Mouse (Mus musculus): ENCODE data around the gene Dazap2.

Gene Dazap2

DNA sequence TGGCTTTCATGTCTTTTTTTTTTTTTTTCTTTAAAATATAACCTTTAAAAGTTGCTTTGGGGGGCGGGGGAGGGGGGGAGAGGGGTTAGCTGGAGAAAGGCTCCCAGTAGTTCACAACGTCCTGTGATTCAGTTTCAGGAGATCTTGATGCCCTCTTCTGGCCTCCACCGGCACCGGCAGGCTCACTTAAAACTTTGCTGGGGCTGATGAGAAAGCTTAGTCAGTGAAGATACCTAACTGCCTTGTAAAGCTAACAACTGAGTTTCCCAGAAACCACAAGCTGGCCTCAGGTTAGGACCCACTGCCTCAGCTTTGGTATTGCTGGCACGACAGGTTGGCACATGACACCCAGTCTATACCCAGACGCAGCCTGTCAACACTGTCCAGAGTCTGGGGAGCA is 22.5 kb downstream of the Dazap2 start:
- DNase-seq (ENCODE audit: low spot score in 2 of 2): peak in 1 of 2 experiments; percentile 53

DNA sequence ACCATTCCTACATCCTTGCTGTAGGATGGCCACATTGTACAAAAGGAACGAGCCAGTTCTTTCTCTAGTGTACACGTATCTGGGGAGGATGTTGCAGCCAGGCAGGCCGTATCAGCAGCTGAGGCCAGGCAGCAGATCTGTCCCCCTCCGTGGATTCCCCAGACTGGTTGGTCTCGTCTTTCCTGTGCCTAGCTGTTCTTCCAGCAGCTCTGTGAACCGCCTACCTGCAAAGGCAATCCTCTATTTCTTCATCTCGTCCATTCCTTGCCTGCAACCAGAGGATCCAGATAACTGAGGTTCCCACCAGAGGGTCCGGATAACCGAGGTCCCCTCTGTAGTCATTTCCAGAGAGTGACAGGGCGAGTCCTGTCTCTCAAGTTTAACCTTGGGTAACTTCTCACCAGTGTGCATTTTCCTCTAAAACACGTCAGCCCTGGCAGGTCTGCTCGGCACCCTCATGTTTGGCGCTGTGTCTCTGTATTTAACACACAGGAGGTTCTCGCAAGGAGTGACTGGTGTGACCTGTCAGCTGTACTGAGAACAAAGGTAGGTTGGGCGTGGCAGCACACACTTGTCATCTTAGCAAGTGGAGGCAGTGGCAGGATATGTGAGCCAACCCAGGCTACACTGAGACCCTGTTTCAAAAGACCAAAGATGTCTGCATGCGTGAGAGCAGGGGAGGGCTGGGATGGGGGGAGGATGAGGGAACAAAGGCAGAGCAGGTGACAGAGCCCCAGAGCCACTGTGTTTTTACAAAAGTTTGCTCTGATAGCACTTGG is 25.0 kb downstream of the Dazap2 start:
- DNase-seq (ENCODE audit: low spot score in 2 of 2): peak in 1 of 2 experiments; percentile 32

DNA sequence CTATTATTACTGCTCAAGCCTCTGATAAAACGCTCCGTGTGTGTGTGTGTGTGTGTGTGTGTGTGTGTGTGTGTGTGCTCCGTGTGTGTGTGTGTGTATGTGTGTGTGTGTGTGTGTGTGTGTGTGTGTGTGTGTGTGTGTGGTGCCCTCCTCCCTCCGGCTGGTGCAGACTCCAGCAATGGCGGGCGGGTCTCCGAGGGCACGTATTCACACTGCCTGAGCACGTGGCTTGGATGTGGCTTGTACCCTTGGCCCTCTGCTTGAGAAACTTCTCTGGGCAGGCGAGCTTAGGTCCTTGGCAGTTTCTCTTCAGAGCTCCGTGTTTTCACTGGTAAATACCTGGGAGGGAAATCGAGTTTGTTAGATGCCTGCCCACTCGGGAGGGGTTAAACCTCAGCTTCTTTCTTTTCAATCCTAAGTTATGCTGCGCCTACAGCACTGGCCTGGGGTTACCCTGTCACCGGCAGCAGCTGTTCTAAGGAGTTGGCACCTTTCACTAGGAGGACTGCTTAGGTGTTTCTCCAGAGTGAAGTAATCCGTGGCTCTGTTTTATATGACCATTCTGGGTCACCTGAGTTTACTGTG is 26.2 kb downstream of the Dazap2 start:
- DNase-seq (ENCODE audit: low spot score in 2 of 2): no peak

DNA sequence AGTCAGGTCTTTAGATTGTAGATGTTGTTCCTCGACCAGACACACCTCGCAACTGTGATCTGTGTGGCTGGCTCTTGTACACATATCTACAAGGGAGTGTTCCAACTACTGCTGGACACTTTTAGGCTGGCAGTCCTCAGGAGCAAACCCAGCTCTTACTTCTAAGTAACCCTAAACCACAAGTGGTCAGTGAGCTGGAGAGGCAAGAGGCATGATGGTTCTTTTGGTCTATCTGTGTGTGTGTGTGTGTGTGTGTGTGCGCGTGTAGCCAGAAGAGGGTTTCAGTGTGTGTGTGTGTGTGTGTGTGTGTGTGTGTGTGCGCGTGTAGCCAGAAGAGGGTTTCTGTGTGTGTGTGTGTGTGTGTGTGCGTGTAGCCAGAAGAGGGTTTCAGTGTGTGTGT is 27.3 kb downstream of the Dazap2 start:
- no peak for DNase-seq (ENCODE audit: low spot score in 2 of 2)

DNA sequence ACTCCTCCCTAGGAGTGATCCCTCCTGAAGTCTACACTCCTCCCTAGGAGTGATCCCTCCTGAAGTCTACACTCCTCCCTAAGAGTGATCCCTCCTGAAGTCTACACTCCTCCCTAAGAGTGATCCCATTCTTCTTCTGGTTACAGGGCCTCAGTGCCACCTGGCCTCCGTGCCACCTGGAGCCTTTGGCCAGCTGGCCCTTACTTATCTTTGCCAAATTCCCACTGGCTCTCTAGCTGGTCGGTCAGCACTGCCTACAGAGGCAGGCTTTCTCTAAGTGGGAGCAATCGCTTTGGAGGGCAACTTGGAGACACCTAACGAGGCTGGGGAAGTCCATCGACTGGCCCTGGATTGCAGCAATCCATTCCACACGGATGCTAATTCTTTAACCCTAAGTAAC is 31.0 kb downstream of the Dazap2 start:
- no peak for DNase-seq (ENCODE audit: low spot score in 2 of 2)

DNA sequence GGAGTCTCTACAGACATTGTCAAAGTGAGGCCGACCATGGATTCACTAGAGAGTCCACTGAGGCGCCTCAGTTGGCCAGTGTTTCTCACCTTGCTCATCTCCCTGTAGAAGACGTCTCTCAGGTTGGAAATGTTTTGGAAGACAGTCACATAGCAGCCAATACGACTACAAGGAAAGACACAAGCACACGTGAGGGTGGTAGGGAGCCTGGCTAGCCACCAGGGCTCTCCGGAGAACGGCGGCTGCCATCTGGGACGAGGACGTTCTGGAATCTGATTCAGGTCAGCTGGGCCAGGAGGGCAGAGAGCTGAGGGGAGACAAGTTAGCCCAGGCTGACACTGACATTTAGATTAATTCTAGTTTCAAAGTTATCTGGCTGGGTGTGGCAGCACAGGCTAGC is 35.0 kb downstream of the Dazap2 start:
- no peak for DNase-seq (ENCODE audit: low spot score in 2 of 2)

DNA sequence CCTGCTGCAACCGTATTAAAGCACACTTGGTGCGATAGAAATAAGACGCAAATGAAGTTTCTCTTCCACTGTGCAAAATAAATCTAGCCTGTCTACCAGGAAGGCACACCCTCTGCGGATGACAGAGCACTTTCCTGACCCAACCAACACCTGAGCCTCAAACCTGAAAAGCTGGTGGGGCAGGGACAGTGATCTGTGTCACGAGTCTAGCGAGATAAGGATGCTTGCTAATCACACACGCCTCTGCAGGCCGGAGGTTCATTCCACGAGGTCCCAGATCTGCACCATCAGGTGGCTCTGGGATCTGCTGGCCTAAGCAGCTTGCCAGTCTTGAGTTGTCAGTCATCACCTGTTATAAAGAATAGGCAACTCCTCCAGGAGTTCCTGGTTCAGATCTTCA is 36.5 kb downstream of the Dazap2 start:
- peak; percentile 69 to 81 for DNase-seq (ENCODE audit: low spot score in 2 of 2)

DNA sequence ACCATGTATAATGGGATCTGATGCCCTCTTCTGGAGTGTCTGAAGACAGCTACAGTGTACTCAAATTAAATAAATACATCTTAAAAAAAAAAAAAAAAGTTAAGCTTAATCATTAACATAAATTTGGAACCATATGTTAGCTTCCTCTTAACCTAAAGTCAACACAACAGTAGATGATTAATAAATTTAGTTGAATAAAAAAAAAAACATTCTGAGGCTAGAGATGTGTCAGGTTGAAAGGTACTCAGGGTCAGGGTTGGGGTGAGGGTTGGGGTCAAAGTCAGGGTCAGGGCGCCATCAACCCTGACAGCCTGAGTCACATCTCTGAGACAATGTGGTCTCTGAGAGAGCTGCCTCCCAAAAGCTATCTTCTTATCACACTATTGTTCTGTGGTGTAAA is 39.1 kb downstream of the Dazap2 start:
- no peak for DNase-seq (ENCODE audit: low spot score in 2 of 2)

DNA sequence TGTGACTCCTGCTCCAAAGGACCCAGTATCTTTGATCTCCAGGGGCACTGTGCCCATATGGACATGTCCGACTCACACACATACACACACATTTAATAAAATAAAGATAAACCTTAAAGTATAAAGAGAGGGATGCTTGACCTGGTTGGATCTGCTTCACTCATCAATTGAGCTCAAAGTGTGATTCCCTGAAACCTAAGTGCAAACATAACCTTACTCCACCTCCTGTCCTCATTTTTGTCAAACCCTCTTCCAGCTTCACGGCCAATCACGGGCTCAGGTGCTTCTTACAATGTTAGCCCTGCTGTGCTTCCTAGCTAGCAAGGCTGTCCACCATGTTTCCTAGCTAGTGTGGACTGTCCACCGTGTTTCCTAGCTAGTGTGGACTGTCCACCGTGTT is 40.1 kb downstream of the Dazap2 start:
- DNase-seq (ENCODE audit: low spot score in 2 of 2): no peak

DNA sequence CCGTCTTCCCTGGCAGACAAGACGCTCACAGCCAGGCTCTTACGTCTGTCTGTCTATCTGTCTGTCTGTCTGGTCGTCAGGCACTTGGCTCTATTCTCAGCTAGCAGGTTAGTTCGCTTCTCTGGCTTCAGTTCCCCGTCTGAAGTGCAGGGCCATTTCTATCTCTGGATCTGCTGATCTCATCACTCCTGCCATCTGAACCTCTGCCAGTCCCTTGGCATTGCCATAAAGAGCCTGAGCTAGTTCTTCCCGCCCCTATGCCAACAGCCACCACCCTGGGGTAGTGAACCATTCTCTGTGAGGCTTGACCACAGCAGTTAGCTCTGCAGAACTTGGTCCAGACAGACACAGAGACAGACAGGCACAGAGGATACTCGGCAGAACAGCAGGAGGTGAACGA is 45.2 kb downstream of the Dazap2 start:
- no peak for DNase-seq (ENCODE audit: low spot score in 2 of 2)

DNA sequence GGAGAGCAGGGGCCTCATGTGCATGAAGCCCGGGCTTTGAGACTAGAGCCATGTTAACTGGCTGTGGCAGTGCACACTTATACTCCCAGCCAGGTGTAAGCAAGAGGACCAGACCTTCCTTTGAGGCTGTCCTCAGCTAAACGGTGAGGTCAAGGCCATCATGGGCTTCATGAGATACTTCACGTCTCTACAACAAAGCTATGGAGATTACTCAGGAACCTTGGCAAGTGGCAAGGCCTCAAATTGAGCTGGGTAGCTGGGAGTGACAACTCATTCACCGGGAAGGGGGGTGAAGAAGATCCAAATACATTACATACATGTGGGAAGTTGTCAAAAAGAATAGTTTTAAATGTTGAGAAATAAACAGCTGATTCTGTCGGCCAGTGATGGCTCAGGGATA is 45.7 kb downstream of the Dazap2 start:
- no peak for DNase-seq (ENCODE audit: low spot score in 2 of 2)

DNA sequence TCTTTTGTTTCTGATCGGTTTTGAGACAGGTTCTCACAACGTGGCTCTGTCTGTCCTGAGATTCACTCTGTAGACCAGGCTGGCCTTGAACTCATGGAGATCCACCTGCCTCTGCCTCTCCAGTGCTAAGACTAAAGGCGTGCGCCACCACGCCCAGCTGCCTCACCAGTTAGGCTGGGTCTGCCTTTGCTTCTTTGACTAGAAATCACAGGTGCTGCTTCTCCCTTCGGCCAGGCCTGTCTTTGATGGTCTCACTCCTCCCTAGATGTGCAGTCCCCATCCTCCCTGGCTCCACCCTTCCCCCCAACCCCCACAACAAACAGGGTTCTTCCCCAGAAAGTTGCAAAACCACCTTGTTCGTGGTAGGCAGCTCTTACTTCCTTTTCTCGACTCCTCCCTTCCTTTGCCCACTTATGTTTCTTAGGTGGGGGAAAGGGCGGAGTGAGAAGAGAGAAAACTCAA is 49.7 kb downstream of the Dazap2 start:
- DNase-seq (ENCODE audit: low spot score in 2 of 2): no peak

DNA sequence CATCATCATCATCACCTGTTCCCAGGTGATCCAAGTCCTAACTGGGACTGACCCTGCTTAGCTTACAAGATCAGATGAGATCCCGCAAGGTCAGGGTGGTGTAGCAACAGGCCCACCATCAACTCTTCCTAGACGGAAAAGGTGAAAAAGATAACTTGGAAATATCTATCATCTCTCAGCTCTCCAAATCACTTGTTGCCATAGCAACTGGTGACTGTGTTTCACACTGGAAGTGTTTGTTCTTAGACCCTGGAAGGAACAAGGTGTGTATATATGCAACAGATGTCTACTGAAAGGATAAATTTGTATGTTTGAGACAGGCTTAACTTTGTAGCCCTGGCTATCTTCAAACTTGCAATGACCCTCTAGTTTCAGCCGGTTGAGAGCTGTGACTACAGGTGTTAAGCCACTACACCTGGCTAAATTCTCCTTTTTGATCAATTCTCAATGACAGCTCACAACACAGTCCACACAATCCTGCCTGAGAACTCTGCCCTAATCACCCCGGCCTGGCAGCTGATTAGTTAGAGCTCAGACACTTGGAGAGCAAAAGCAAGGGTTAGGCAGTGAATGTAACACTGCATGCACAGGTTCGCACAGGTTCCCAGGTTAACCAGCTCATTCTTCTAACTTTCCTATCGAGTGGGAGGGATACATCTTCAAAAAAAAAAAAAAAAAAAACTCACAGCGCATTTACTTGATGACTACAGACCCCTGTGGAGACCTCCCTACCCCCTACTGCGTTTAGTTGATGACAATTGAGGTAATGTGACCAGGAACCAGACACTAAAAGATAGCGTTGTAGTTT is 50.5 kb downstream of the Dazap2 start:
- no peak for DNase-seq (ENCODE audit: low spot score in 2 of 2)

DNA sequence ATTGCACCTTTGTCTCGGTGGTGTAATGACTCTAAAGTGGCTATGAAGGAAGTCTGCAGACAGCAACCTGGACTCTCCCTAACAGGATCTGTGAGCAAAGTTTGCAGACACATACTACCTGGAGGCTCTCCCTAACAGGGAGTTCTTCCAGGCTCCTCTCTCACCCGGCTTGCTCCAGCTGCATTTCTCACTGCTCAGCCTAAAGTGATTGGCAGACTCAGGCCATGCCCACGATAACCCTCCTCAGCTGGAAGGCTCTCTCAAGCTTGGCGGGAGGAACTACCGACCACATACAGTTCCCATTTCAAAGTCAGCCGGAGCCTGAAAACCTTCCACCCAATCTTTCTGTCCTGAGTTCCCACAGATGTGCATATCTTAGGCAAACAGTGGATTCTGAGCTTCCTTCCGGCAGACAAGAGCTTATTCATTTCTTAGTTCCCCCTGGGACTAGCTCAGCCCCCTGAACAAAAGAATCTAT is 51.1 kb downstream of the Dazap2 start:
- DNase-seq (ENCODE audit: low spot score in 2 of 2): no peak

DNA sequence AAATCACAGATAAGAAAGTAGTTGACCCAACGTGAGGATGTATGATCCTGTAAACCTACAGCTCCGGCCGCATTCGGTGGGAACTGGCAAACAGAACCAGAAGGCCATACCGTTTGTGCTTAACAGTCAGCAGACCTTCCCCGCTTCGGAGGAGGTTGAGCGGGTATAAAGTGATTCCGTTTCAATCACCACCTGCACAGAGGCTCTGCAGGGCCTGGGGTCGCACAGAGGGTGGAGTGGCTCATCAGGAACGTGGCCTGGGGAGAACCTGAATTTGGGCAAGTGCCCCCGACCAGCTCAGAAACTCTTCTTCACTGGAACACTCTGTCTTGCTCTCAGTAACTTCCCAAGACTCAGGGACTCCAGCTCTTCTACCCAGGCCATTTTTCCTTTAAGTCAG is 51.7 kb downstream of the Dazap2 start:
- DNase-seq (ENCODE audit: low spot score in 2 of 2): no peak

DNA sequence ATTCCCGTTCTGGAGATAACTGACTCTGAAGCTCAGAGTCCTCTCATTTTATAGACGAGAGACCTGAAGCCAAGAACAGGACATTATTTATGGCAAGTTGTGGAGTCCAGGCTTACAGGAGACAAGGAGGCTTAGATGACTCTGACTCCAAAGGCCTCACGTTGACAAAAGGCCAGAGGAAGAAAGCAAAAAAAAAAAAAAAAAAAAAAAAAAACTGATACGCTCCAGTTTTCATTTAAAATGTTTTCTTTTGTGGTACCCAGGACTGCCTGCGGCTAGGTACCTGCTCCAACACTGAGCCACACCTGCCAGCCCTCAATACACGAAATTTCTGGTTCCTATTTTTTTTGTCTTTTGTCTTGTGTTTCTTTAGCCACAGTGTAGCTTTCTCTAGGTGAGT is 52.3 kb downstream of the Dazap2 start:
- DNase-seq (ENCODE audit: low spot score in 2 of 2): no peak

DNA sequence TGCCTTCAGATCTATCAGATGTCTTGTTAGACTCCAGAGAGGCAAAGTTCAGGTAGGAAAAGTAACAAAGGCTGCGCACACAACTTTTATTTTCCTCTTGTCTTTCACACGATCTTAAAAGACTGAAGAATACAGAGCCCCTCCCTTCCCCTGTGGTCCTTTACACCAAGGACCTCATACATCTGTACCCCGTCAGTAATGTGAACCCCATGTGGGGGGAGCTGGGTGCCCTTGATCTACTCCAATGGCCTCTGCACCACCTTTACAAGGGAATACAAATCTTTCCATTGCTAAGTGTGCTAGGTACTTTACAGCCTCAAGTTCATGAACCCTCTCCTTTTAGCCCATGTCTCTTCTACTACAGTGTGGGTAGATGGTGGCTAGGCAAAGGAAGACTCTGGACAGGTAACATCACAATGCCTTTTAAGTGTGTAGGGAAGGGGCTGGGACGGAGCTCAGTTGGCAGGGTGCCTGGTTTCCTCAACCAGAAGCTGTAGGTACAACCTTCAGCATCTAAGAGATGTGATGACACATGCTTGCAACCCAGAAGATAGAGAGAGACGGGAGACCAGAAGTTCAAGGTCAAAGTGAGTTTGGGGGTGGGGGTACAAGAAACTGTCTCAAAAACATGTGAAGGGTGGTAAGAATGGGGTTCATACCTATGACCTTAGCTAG is 52.9 kb downstream of the Dazap2 start:
- no peak for DNase-seq (ENCODE audit: low spot score in 2 of 2)

DNA sequence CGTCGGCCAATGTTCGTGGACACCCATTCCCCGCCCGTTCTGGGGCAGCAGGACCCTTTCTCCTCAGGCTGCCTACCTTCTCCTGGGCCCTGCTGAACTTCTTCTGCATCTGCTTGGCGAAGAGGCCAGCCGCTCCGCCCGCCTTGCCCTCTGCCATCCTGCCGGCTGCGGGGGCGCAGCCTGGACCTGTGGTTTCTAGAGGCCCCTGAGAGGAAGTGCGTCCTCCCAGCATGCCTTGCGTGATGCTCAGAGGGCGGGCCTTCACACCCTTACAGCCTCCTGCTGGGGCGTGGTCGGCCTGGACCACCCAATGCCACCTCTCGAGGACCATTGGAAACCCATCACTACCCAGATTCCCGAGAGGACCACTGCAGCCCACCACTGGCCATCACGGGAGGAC is 54.2 kb downstream of the Dazap2 start, which contains the start of gene Bin2:
TSS of gene Bin2 (minus strand) at position 217 of the 400 bp plus-strand sequence.
- DNase-seq (ENCODE audit: low spot score in 2 of 2): no peak

DNA sequence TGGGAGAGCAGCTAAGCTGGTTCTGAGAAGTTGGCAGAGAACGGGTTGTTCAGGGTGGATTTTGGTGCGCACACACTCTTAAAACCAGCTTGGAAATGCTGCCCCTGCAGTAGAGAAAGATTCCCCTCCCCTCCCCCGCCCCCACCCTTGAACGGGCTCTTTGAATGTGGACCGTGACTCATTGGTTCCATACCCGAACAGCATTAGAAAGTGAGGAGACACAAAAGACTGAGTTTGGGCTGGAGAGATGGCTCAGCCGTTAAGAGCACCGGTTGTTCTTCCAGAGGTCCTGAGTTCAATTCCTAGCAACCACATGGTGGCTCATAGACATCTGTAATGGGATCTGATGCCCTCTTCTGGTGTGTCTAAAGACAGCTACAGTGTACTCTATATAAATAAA is 54.9 kb downstream of the Dazap2 start:
- no peak for DNase-seq (ENCODE audit: low spot score in 2 of 2)
